Comparison of ENCODE assay signal across 8 mouse cellular contexts in genomic region chr4:120831472-120831871, GRCm38 (mm10). TPM values are rescaled to one million over a fixed set of nuclear protein-coding genes. Genes with fewer than 3 reads are reported as not detected.
DNase-seq lines count a peak whose midpoint lies in the region; ATAC-seq and TF ChIP-seq lines count a peak whose summit lies in the region.

Nfyc (minus strand) TSS chr4:120831572.

- no peak for TF ChIP-seq CTCF in heart, adult 2 months (IDR thresholded peaks at IDR 0.05)
- TF ChIP-seq CTCF in gastrocnemius, adult 2 months (IDR thresholded peaks at IDR 0.05): no peak
- no peak for TF ChIP-seq CTCF in hindbrain, postnatal 0 days (IDR thresholded peaks at IDR 0.05; ENCODE audit: low read depth)

- intact Hi-C loops in heart, adult 2 months (cut with DNase I): no loop called here
- intact Hi-C loops in gastrocnemius, adult 2 months (cut with DNase I): no loop called here

- TF ChIP-seq EP300 in heart, adult 2 months (IDR thresholded peaks at IDR 0.05; ENCODE audit: insufficient read depth, low read depth, low read length): no peak

- H3K4me3 ChIP-seq in heart, adult 2 months: no peak within 1 kb of the TSS
- H3K4me3 ChIP-seq in gastrocnemius, adult 2 months: no peak within 1 kb of the TSS
- no peak within 1 kb of the TSS for H3K4me3 ChIP-seq in hindbrain, postnatal 0 days (ENCODE audit: low read length)

- no peaks in the 10 kb centered on the region for H3K79me2 ChIP-seq in heart, adult 2 months (replicated peaks; ENCODE audit: control insufficient read depth, insufficient read depth, low read length)

- no peaks in the 10 kb centered on the region for H3K27me3 ChIP-seq in heart, adult 2 months (ENCODE audit: control insufficient read depth, insufficient read depth, low read length)
- H3K27me3 ChIP-seq in hindbrain, postnatal 0 days (ENCODE audit: insufficient read depth, low read length): no peaks in the 10 kb centered on the region

- no peak within 1 kb of the TSS for H3K9ac ChIP-seq in heart, adult 2 months (ENCODE audit: low read depth, low read length)
- H3K9ac ChIP-seq in hindbrain, postnatal 0 days (replicated peaks; ENCODE audit: low read length): no peak within 1 kb of the TSS

- H3K9me3 ChIP-seq in hindbrain, postnatal 0 days (ENCODE audit: low read length): no peaks in the 10 kb centered on the region

- H3K4me2 ChIP-seq in hindbrain, postnatal 0 days (ENCODE audit: low read depth, low read length): no peak within 1 kb of the TSS

- no peak for ATAC-seq in hindbrain, postnatal 0 days
- no peak for ATAC-seq in megakaryocyte, adult 5-6 weeks (ENCODE audit: poor library complexity, severe bottlenecking)

- no peaks in the 10 kb centered on the region for H3K4me1 ChIP-seq in heart, adult 2 months (ENCODE audit: control insufficient read depth, insufficient read depth, low read length)
- H3K4me1 ChIP-seq in hindbrain, postnatal 0 days (ENCODE audit: insufficient read depth, low read length): no peaks in the 10 kb centered on the region

- no peaks in the 10 kb centered on the region for H3K36me3 ChIP-seq in heart, adult 2 months (ENCODE audit: control insufficient read depth, insufficient read depth, low read length)
- no peaks in the 10 kb centered on the region for H3K36me3 ChIP-seq in hindbrain, postnatal 0 days (ENCODE audit: insufficient read depth, low read length)

- H3K27ac ChIP-seq in heart, adult 2 months: no peak within 1 kb of the TSS
- H3K27ac ChIP-seq in gastrocnemius, adult 2 months: no peak within 1 kb of the TSS
- no peak within 1 kb of the TSS for H3K27ac ChIP-seq in hindbrain, postnatal 0 days

- DNase-seq in heart, adult 2 months: no peak
- no peak for DNase-seq in heart, adult 11 months
- DNase-seq in adrenal gland, adult 2 months: no peak
- no peak for DNase-seq in gastrocnemius, adult 2 months
- DNase-seq in hindbrain, postnatal 0 days (ENCODE audit: low spot score): no peak
- no peak for DNase-seq in cerebellum, postnatal 36 days
- no peak for DNase-seq in kidney, postnatal 10 days

- no peak for TF ChIP-seq POLR2A in heart, adult 2 months (IDR thresholded peaks at IDR 0.05; ENCODE audit: insufficient read depth, low read depth, low read length)

- WGBS in heart, adult 2 months: 81% methylated on average over 4 of the region's 4 CpGs
- 94% methylated on average over 4 of the region's 4 CpGs for WGBS in hindbrain, postnatal 0 days

RNA-seq across cellular contexts. Expression of gene Nfyc, which starts in this region (rescaled TPM):
- 10 to 100 TPM; 46.0 to 50.6 TPM for total RNA-seq in heart, adult 2 months (2021)
- 179 and 212 TPM in 2 replicates for polyA plus RNA-seq in heart, adult 2 months (2012; rRNA removed)
- total RNA-seq in adrenal gland, adult 2 months (2021): 10 to 100 TPM; 43.0 to 59.0 TPM
- 169 and 171 TPM in 2 replicates for polyA plus RNA-seq in adrenal gland, adult 2 months (2012; rRNA removed)
- 10 to 100 TPM; 45.2 to 47.9 TPM for total RNA-seq in gastrocnemius, adult 2 months (2021)
- total RNA-seq in hindbrain, postnatal 0 days (2014; rRNA removed): 144 and 175 TPM in 2 replicates
- polyA plus RNA-seq in hindbrain, postnatal 0 days (2015; fragmentation: Nextera tagmentation; extraction: Ambion mirVana): 66.9 and 69.4 TPM in 2 replicates
- total RNA-seq in megakaryocyte, adult 5-6 weeks (2015): 64.3 and 66.1 TPM in 2 replicates
- 55.0 and 67.3 TPM in 2 replicates for total RNA-seq in megakaryocyte, adult 5-6 weeks (2017)
